Mouse (Mus musculus) kidney, adult 2 months (tissue): ENCODE measurements around the gene Mybpc1.

Source experiments
- CTCF ChIP-seq: fragments of 200-500 bp; conservative IDR thresholded peaks from 2 replicates; pipeline ENCODE4 v1.5.1; 2011; ENCODE audit warnings: low read depth, mild to moderate bottlenecking, control low read depth, low read length, moderate library complexity, mixed read lengths; ENCODE audit not compliant: insufficient read depth, insufficient read length
- POLR2A ChIP-seq: fragments of 200-500 bp; IDR thresholded peaks from one replicate; pipeline ENCODE4 v1.6.1; 2011; ENCODE audit warnings: low read depth, low read length, control low read depth

DNA sequence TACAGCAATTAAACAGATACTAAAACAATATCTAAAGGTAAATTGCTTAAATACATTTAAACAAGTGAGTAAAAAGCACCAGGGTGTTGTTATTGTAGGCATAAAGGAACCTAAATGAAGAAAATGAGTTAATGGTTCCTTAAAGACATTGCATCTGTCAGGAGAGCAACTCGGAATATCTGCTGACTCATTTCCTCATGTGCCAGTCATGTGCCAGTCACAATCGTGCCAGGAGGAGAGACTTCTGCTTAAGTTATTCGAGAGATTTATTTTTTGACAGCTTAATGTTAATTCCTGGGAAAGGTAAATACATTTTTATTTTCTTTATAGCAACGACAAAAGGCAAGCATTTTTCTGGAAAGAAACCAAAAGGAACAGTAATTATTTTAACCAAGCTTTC lies 26.3 kb downstream of the Mybpc1 start:
- TF ChIP-seq POLR2A (no peak), CTCF (no peak)
